Mouse (Mus musculus) CH12.LX (cell line): ENCODE measurements at regions not wholly inside any gene's neighbourhood (a gene's known extent, or its start where the extent isn't known, plus 50 kb on each side); places are given as distances from the start of the nearest gene placed in this dataset.
"Not testable (repeated sequence)": the region's sequence is repeated elsewhere in the genome, so short reads cannot be mapped to it uniquely, and the experiment has no call there.

Experiments used
- DNase-seq: peaks from one replicate; pipeline ENCODE4 v3.0.0-alpha.2; 2013; ENCODE audit errors: extremely low read depth
- H3K27ac ChIP-seq: 2 replicates; pipeline ENCODE4 v1.5.1; 2012; ENCODE audit warnings: low read depth, mild to moderate bottlenecking, control low read depth, moderate library complexity; ENCODE audit not compliant: insufficient read depth
- H3K27me3 ChIP-seq: replicated peaks from 2 replicates; pipeline ENCODE3; 2012; ENCODE audit warnings: inconsistent platforms
- H3K36me3 ChIP-seq, 2 experiments: replicated peaks in 1 of 2; 2 replicates each; pipeline versions ENCODE3 to v1.6.1; 2012; ENCODE audit warnings: inconsistent platforms in 1 of 2, low read length in 1 of 2, mild to moderate bottlenecking in 1 of 2, mixed read lengths in 1 of 2, moderate library complexity in 1 of 2; ENCODE audit not compliant: control insufficient read depth in 1 of 2, insufficient read depth in 1 of 2
- H3K4me1 ChIP-seq, 2 experiments: 2 replicates each; pipeline ENCODE4 v1.6.1; 2012; ENCODE audit warnings: inconsistent platforms in 1 of 2, moderate library complexity in 1 of 2; ENCODE audit not compliant: insufficient read depth in 2 of 2, control insufficient read depth in 1 of 2
- H3K4me2 ChIP-seq: 2 replicates; pipeline ENCODE4 v1.6.1; 2012; ENCODE audit warnings: low read depth, mild to moderate bottlenecking, control low read depth; ENCODE audit not compliant: poor library complexity, insufficient read depth, severe bottlenecking
- H3K4me3 ChIP-seq, 3 experiments: fragments of 150-350 bp in 1 of 3; sonication (generic) in 1 of 3; replicated peaks in 1 of 3; 2 replicates each; pipeline versions ENCODE3 to v1.5.1; 2011 to 2012; ENCODE audit warnings: low read depth in 2 of 3, low read length in 2 of 3, mild to moderate bottlenecking in 2 of 3, moderate library complexity in 2 of 3, control low read depth in 1 of 3, improper control_type of control experiment in 1 of 3, inconsistent platforms in 1 of 3, mixed read lengths in 1 of 3; ENCODE audit not compliant: poor library complexity in 1 of 3
- H3K79me2 ChIP-seq: replicated peaks from 2 replicates; pipeline ENCODE4 v1.6.1; 2012; ENCODE audit warnings: mild to moderate bottlenecking, moderate library complexity; ENCODE audit not compliant: control insufficient read depth, poor library complexity, insufficient read depth, severe bottlenecking; ENCODE audit errors: extremely low read depth
- H3K9ac ChIP-seq: 2 replicates; pipeline ENCODE4 v1.6.1; 2012; ENCODE audit warnings: low read depth, mild to moderate bottlenecking, control low read depth, moderate library complexity; ENCODE audit not compliant: insufficient read depth
- H3K9me3 ChIP-seq: replicated peaks from 2 replicates; pipeline ENCODE3; 2012; ENCODE audit warnings: low read length, inconsistent platforms, mixed read lengths
- ELF1 ChIP-seq: IDR thresholded peaks from 2 replicates; pipeline ENCODE4 v1.6.1; 2014; ENCODE audit warnings: low read depth, mild to moderate bottlenecking, inconsistent platforms, low read length, improper control_type of control experiment
- EP300 ChIP-seq: IDR thresholded peaks from 2 replicates; pipeline ENCODE4 v1.6.1; 2011; ENCODE audit warnings: low read length, improper control_type of control experiment
- ETS1 ChIP-seq: conservative IDR thresholded peaks from 2 replicates; pipeline ENCODE4 v1.6.1; 2012; ENCODE audit warnings: low read depth, mild to moderate bottlenecking, inconsistent platforms, low read length, improper control_type of control experiment, moderate library complexity
- JUND ChIP-seq: conservative IDR thresholded peaks from 2 replicates; pipeline ENCODE4 v1.6.1; 2011; ENCODE audit warnings: low read depth, low read length, improper control_type of control experiment
- MAX ChIP-seq: IDR thresholded peaks from 2 replicates; pipeline ENCODE4 v1.6.1; 2011; ENCODE audit warnings: low read length, improper control_type of control experiment
- MYC ChIP-seq: IDR thresholded peaks from 2 replicates; pipeline ENCODE4 v1.6.1; 2011; ENCODE audit warnings: low read depth, mild to moderate bottlenecking, improper control_type of control experiment, low read length
- PAX5 ChIP-seq: IDR thresholded peaks from 2 replicates; pipeline ENCODE4 v1.6.1; 2012; ENCODE audit warnings: low read length, inconsistent platforms, mixed read lengths
- POLR2A ChIP-seq: IDR thresholded peaks from 2 replicates; pipeline ENCODE4 v1.6.1; 2011; ENCODE audit warnings: low read depth, mild to moderate bottlenecking, improper control_type of control experiment, low read length
- POLR2AphosphoS2 ChIP-seq: IDR thresholded peaks from 2 replicates; pipeline ENCODE4 v1.6.1; 2011; ENCODE audit warnings: low read depth, low read length, improper control_type of control experiment
- UBTF ChIP-seq: IDR thresholded peaks from 2 replicates; pipeline ENCODE4 v1.6.1; 2012; ENCODE audit warnings: low read depth, mild to moderate bottlenecking, inconsistent platforms, low read length, improper control_type of control experiment, moderate library complexity
- USF1 ChIP-seq: IDR thresholded peaks from 2 replicates; pipeline ENCODE4 v1.6.1; 2014; ENCODE audit warnings: low read depth, mild to moderate bottlenecking, inconsistent platforms, low read length, improper control_type of control experiment
- USF2 ChIP-seq: conservative IDR thresholded peaks from 2 replicates; pipeline ENCODE4 v1.6.1; 2011; ENCODE audit warnings: low read depth, low read length, improper control_type of control experiment
- ZC3H11A ChIP-seq: IDR thresholded peaks from 2 replicates; pipeline ENCODE4 v1.6.1; 2012; ENCODE audit warnings: low read depth, mild to moderate bottlenecking, inconsistent platforms, low read length, improper control_type of control experiment
- dilution Hi-C: fragments of 300-500 bp; cut with MboI; formaldehyde crosslinking; loops from 2 replicates; pipeline ENCODE4 v1.14.3; 2020; ENCODE audit warnings: low sequenced_read_pairs; ENCODE audit not compliant: extremely low pct_unique_long_range_greater_than_20kb, extremely low pct_ligation_motif_present
- in situ Hi-C: fragments of 300-500 bp; cut with MboI; formaldehyde crosslinking; loops from 3 replicates; pipeline ENCODE4 v1.14.3; 2019; ENCODE audit warnings: low sequenced_read_pairs, low pct_ligation_motif_present, low pct_unique_long_range_greater_than_20kb, mixed read lengths

- peaks cover 49% of the 10 kb centered on the region for H3K9me3 ChIP-seq
- in situ Hi-C loops (no loop called here), dilution Hi-C loops (no loop called here)
- H3K4me1 ChIP-seq, result no peaks in the 10 kb centered on the region
- H3K9ac ChIP-seq, result no peak overlapping the region
- H3K4me2 ChIP-seq, result no peak overlapping the region
- H3K36me3 ChIP-seq, result no peaks in the 10 kb centered on the region
- H3K27ac ChIP-seq, result no peak overlapping the region
- H3K79me2 ChIP-seq, result no peaks in the 10 kb centered on the region
- no peak for DNase-seq
- no peak overlapping the region for H3K4me3 ChIP-seq
- no peaks in the 10 kb centered on the region for H3K27me3 ChIP-seq
- no peak for TF ChIP-seq PAX5
- no peak for TF ChIP-seq ZC3H11A
- no peak for TF ChIP-seq UBTF
Measured at GRCm38 (mm10) chr9:94133682-94134081, 404.2 kb downstream of the 1190002N15Rik start.

GRCm38 (mm10) chr9:94131367-94131766 is 406.5 kb downstream of the 1190002N15Rik start:
- Histone ChIP-seq H3K9me3 (peaks cover 40% of the 10 kb centered on the region), H3K9ac (no peak overlapping the region), H3K27ac (no peak overlapping the region), H3K4me1 (no peaks in the 10 kb centered on the region), H3K4me2 (no peak overlapping the region), H3K27me3 (no peaks in the 10 kb centered on the region), H3K4me3 (no peak overlapping the region), H3K36me3 (no peaks in the 10 kb centered on the region), H3K79me2 (no peaks in the 10 kb centered on the region)
- in situ Hi-C loops, result no loop called here
- DNase-seq, result no peak
- dilution Hi-C loops, result no loop called here
- no peak for TF ChIP-seq USF1
- TF ChIP-seq USF2, result no peak
- no peak for TF ChIP-seq POLR2AphosphoS2
- TF ChIP-seq POLR2A, result no peak
- TF ChIP-seq EP300, result no peak
- TF ChIP-seq ETS1, result no peak
- no peak for TF ChIP-seq ELF1
- TF ChIP-seq MYC, result no peak

GRCm38 (mm10) chr9:94116961-94117360 is 420.9 kb downstream of the 1190002N15Rik start:
- dilution Hi-C loops (no loop called here), in situ Hi-C loops (no loop called here)
- Histone ChIP-seq H3K27me3 (no peaks in the 10 kb centered on the region), H3K27ac (no peak overlapping the region), H3K9ac (no peak overlapping the region), H3K79me2 (no peaks in the 10 kb centered on the region), H3K4me3 (no peak overlapping the region), H3K36me3 (no peaks in the 10 kb centered on the region), H3K4me1 (no peaks in the 10 kb centered on the region), H3K4me2 (no peak overlapping the region), H3K9me3 (peaks cover 31% of the 10 kb centered on the region)
- DNase-seq, result no peak
- TF ChIP-seq MAX (no peak), UBTF (no peak), JUND (no peak)
- TF ChIP-seq, all 38 proteins: peak for 0

DNA sequence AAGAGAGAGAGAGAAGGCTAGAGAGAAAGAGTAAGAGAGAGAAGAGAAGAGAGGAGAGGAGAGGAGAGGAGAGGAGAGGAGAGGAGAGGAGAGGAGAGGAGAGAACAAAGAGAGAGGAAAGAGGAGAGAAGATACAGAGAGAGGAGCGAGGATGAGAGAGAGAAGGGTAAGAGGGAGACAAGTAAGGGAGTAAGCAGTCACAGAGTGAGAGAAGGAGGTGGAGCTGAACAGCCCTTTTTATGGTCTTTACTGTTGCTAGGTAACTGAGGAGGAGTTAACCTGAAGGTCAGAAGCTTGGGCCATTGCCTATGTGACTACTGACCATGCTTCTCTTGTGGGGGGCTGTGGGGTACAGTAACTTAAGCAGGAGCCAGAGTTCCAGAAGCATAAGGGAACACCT is 430.2 kb downstream of the 1190002N15Rik start:
- H3K9ac ChIP-seq, DNase-seq, H3K27ac ChIP-seq, in situ Hi-C loops, H3K4me3 ChIP-seq, H3K4me2 ChIP-seq, dilution Hi-C loops, H3K27me3 ChIP-seq, H3K36me3 ChIP-seq, H3K79me2 ChIP-seq, H3K4me1 ChIP-seq: not testable (repeated sequence)
- peaks cover 27% of the 10 kb centered on the region for H3K9me3 ChIP-seq
